Mouse (Mus musculus): ENCODE measurements around the gene Dact1. TPM values are rescaled to one million over a fixed set of nuclear protein-coding genes. Genes with fewer than 3 reads are reported as not detected.

Gene Dact1
- polyA plus RNA-seq (2012; rRNA removed) = 16.6 and 21.5 TPM in 2 replicates

DNA sequence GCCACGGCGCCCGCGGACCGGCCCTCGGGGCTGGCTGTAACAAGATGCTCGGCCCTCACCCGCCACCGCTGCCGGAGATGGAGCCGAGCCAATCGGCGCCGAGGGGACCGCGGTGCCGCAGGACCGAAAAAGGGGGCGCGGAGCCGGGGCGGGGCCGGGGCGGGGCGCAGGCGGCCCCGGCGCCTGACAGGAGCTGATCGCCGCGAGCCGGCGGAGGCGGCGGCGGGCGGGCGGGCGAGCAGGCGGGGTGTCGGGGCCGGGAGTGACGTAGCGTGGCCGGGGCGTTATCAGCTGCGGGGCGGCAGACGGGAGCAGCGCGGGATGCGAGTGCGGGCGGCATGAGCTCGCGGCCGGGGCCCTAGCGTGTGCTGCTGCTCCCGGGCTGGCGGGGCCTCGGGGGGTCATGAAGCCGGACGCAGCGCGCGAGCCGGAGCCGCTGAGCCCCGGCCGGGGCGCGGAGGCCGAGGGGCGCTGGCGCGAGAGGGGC, at the start of gene Dact1:
Gene Dact1 (plus strand): TSS at position 304 of the 487 bp plus-strand sequence.

Other genes with a start within 250 kb of the Dact1 start
- gene Tomm20l, start 198.5 kb upstream of the Dact1 start, polyA plus RNA-seq (2012; rRNA removed) = not detected in 2 replicates
- gene Timm9, start 173.2 kb upstream of the Dact1 start, polyA plus RNA-seq (2012; rRNA removed) = 12.1 and 14.0 TPM in 2 replicates
- gene 2700049A03Rik, start 173.0 kb upstream of the Dact1 start, polyA plus RNA-seq (2012; rRNA removed) = 4.0 and 4.3 TPM in 2 replicates

Measured in ovary, adult 2 months (tissue).